In the genomic region with DNA sequence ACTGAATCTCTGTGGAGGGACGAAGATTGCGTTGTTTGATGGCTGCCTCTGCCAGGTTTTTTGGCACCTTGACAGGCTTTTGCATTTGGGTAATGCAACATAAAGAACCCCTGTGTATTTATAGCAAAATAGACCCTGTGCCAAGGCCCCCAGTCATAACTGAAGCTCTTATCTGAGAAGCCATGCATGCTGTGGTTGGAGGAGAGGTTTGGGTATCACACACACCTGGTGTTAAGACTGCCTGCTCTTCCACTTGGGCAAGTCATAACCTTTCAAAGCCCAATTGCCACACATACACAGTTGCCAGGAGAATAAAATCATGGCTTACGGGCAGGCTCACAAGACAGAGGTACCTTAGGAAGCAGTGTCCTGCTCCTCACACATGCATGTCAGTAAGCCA, we compare ENCODE assay signal across 16 mouse cellular contexts.
"Had no signal": no experiment of that assay in that cellular context is flagged by ENCODE, and none has a peak within 500 bp of the region (broad histone marks: within the 10 kb centered on the region; RNA-seq: fewer than 3 reads in every experiment).

No protein-coding gene starts in this region.

- DNase-seq: kidney, postnatal 36 days; layer of hippocampus, adult 9-11 months; liver; liver, embryonic 13.5 days; liver, postnatal 0 days; lung, postnatal 14 days; right cerebral cortex, postnatal 14 days; thymus, adult 2 months; thymus, postnatal 4 days had no signal

- H3K4me3 ChIP-seq: limb, embryonic 12.5 days; liver, embryonic 13.5 days; lung, embryonic 15.5 days; midbrain, embryonic 13.5 days; neural tube, embryonic 13.5 days; stomach, embryonic 15.5 days had no signal

- H3K27ac ChIP-seq: kidney, postnatal 0 days; limb, embryonic 12.5 days; liver, embryonic 13.5 days; lung, embryonic 15.5 days; macrophage; midbrain, embryonic 13.5 days; neural tube, embryonic 13.5 days; stomach, embryonic 15.5 days had no signal

- H3K27me3 ChIP-seq: limb, embryonic 12.5 days; liver, embryonic 13.5 days; lung, embryonic 15.5 days; midbrain, embryonic 13.5 days; neural tube, embryonic 13.5 days; stomach, embryonic 15.5 days had no signal

- H3K4me2 ChIP-seq: limb, embryonic 12.5 days; liver, embryonic 13.5 days; lung, embryonic 15.5 days; midbrain, embryonic 13.5 days; neural tube, embryonic 13.5 days; stomach, embryonic 15.5 days had no signal

- H3K36me3 ChIP-seq: limb, embryonic 12.5 days; liver, embryonic 13.5 days; lung, embryonic 15.5 days; midbrain, embryonic 13.5 days; neural tube, embryonic 13.5 days; stomach, embryonic 15.5 days had no signal

- ATAC-seq: liver, postnatal 0 days; midbrain, embryonic 13.5 days had no signal

- H3K4me1 ChIP-seq: liver, embryonic 13.5 days; lung, embryonic 15.5 days; midbrain, embryonic 13.5 days; neural tube, embryonic 13.5 days; stomach, embryonic 15.5 days had no signal

- H3K9ac ChIP-seq: limb, embryonic 12.5 days; liver, embryonic 13.5 days; liver, postnatal 0 days; lung, embryonic 15.5 days; midbrain, embryonic 13.5 days; neural tube, embryonic 13.5 days; stomach, embryonic 15.5 days had no signal

- H3K9me3 ChIP-seq: limb, embryonic 12.5 days; liver, embryonic 13.5 days; lung, embryonic 15.5 days; midbrain, embryonic 13.5 days; neural tube, embryonic 13.5 days; stomach, embryonic 15.5 days had no signal
